Mouse (Mus musculus): Measurements from ENCODE around the gene Mfsd4a. TPM values are rescaled to one million over a fixed set of nuclear protein-coding genes. Genes with fewer than 3 reads are reported as not detected.
A peak's percentile ranks its signal among the peaks of the same experiment; 100 is the strongest.

The Mfsd4a gene
- total and polyA plus RNA-seq, 2 experiments = 0.09 to 0.12 TPM

DNA sequence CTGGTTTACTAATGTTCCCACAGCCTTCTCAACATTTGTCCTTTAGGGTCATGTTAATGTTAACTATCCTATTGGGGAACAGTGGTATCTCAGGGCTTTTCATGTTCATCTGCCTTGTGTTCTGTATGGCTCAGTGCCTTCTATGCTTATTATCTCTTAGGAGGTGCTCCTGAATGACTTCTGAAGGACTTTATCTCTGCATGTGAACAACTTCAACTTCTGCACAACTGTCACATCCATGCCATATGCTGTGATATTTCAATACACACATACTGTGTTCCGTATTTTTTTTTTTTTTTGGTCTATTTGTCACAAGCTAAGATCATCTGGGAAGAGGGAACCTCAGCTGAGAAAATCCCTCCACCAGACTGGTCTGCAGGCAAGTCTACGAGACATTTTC, 10.6 kb upstream of the Mfsd4a start:
- Histone ChIP-seq H3K36me3 (ENCODE audit: control insufficient read depth, insufficient read depth, low read length) (no peaks in the 10 kb centered on the region), H3K27ac (replicated peaks; ENCODE audit: insufficient read depth, low read depth, low read length) (no peak overlapping the region), H3K79me2 (ENCODE audit: control insufficient read depth, insufficient read depth, low read length) (no peaks in the 10 kb centered on the region), H3K9ac (ENCODE audit: low read depth, low read length) (no peak overlapping the region), H3K4me1 (ENCODE audit: control insufficient read depth, insufficient read depth, low read length) (no peaks in the 10 kb centered on the region), H3K27me3 (ENCODE audit: control insufficient read depth, insufficient read depth, low read length) (no peaks in the 10 kb centered on the region), H3K4me3 (ENCODE audit: insufficient read depth, low read depth, low read length) (no peak overlapping the region)
- DNase-seq (ENCODE audit: extremely low read depth, low read depth, low spot score) = no peak
- TF ChIP-seq POLR2A (IDR thresholded peaks at IDR 0.05; ENCODE audit: extremely low read depth, insufficient read depth, low read length) (no peak), CTCF (IDR thresholded peaks at IDR 0.05; ENCODE audit: low read depth, low read length) (no peak)
- 83% methylated on average over 2 of the region's 2 CpGs for WGBS

DNA sequence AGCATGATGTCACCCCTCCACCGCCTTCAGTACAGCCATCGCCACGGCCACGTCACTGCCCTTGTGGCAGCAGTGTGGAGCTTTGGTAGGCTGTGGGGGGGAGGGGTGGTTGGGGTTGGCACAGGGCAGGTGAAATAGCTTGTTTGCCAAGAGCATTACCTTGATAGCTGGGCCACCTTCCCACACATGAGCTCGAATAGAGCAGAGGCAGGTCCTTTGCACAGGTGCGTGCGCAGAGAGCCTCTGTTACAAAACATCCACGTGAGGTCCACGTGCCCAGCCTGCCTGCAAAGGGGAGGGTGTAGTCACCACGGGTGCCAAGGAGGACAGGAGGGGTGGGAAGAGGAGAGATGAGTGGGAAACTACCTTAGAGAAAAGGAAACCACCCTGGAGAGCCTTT, 7.7 kb upstream of the Mfsd4a start:
- no peaks in the 10 kb centered on the region for H3K4me1 ChIP-seq (ENCODE audit: control insufficient read depth, insufficient read depth, low read length)
- H3K4me3 ChIP-seq (ENCODE audit: insufficient read depth, low read depth, low read length) = no peak overlapping the region
- no peak for TF ChIP-seq POLR2A (IDR thresholded peaks at IDR 0.05; ENCODE audit: extremely low read depth, insufficient read depth, low read length)
- TF ChIP-seq CTCF (IDR thresholded peaks at IDR 0.05; ENCODE audit: low read depth, low read length) = no peak
- DNase-seq (ENCODE audit: extremely low read depth, low read depth, low spot score) = peak; percentile 63
- H3K27ac ChIP-seq (replicated peaks; ENCODE audit: insufficient read depth, low read depth, low read length) = no peak overlapping the region
- H3K36me3 ChIP-seq (ENCODE audit: control insufficient read depth, insufficient read depth, low read length) = no peaks in the 10 kb centered on the region
- H3K9ac ChIP-seq (ENCODE audit: low read depth, low read length) = no peak overlapping the region
- H3K79me2 ChIP-seq (ENCODE audit: control insufficient read depth, insufficient read depth, low read length) = no peaks in the 10 kb centered on the region
- H3K27me3 ChIP-seq (ENCODE audit: control insufficient read depth, insufficient read depth, low read length) = no peaks in the 10 kb centered on the region
- 74% methylated on average over 10 of the region's 10 CpGs for WGBS

DNA sequence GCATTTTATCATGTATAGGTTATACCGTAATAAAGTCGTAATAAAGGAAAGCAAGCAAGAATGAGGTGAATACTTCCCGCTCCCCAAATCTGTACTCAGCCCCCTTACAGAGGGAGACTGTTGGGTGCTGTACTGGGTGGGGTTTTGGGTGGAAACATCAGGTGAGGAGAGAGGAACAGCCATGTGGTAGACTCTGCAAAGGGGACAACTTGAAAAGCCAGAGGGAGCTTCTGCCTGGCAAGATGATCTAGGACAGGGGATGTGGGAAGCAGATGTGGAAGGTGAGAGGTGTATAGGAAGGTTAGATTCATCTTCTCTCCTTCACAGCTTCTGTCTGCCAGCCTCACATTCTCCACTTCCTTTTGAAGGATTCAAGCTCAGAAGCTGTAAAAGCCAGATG, 2.8 kb upstream of the Mfsd4a start:
- Histone ChIP-seq H3K27me3 (ENCODE audit: control insufficient read depth, insufficient read depth, low read length) (peaks cover 9% of the 10 kb centered on the region; the same call in 1 of the 2 replicates), H3K27ac (replicated peaks; ENCODE audit: insufficient read depth, low read depth, low read length) (no peak overlapping the region), H3K79me2 (ENCODE audit: control insufficient read depth, insufficient read depth, low read length) (no peaks in the 10 kb centered on the region), H3K4me1 (ENCODE audit: control insufficient read depth, insufficient read depth, low read length) (0 out of 2 replicates have a peak, but pooled peaks cover 2% of the 10 kb centered on the region), H3K9ac (ENCODE audit: low read depth, low read length) (no peak overlapping the region), H3K4me3 (ENCODE audit: insufficient read depth, low read depth, low read length) (no peak overlapping the region), H3K36me3 (ENCODE audit: control insufficient read depth, insufficient read depth, low read length) (no peaks in the 10 kb centered on the region)
- TF ChIP-seq CTCF (IDR thresholded peaks at IDR 0.05; ENCODE audit: low read depth, low read length) (no peak), POLR2A (IDR thresholded peaks at IDR 0.05; ENCODE audit: extremely low read depth, insufficient read depth, low read length) (no peak)
- 89% methylated on average over 3 of the region's 3 CpGs for WGBS
- no peak for DNase-seq (ENCODE audit: extremely low read depth, low read depth, low spot score)

DNA sequence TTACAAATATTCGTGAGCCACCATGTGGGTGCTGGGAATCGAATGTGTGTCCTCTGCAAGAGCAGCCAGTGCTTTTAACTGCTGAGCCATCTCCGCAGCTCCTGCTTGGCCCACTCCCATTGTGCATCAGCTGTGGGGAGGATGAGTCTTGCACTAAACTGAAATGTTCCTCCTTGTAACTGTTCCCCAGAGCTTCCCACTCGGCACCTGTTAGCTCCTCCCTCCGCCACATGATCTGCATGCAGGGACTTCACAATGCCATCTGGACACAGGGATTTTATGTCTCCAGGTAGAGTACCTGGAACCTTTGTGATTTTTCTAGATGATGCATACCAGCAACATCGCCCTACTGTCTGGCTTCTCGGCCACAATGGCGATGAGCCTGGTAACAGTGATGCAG, 1.6 kb upstream of the Mfsd4a start:
- Histone ChIP-seq H3K9ac (ENCODE audit: low read depth, low read length) (no peak overlapping the region), H3K4me3 (ENCODE audit: insufficient read depth, low read depth, low read length) (no peak overlapping the region), H3K36me3 (ENCODE audit: control insufficient read depth, insufficient read depth, low read length) (no peaks in the 10 kb centered on the region), H3K27me3 (ENCODE audit: control insufficient read depth, insufficient read depth, low read length) (peaks cover 9% of the 10 kb centered on the region; the same call in 1 of the 2 replicates), H3K4me1 (ENCODE audit: control insufficient read depth, insufficient read depth, low read length) (0 out of 2 replicates have a peak, but pooled peaks cover 2% of the 10 kb centered on the region), H3K79me2 (ENCODE audit: control insufficient read depth, insufficient read depth, low read length) (no peaks in the 10 kb centered on the region), H3K27ac (replicated peaks; ENCODE audit: insufficient read depth, low read depth, low read length) (no peak overlapping the region)
- no peak for DNase-seq (ENCODE audit: extremely low read depth, low read depth, low spot score)
- TF ChIP-seq CTCF (IDR thresholded peaks at IDR 0.05; ENCODE audit: low read depth, low read length) (no peak), POLR2A (IDR thresholded peaks at IDR 0.05; ENCODE audit: extremely low read depth, insufficient read depth, low read length) (no peak)
- WGBS = 83% methylated on average over 8 of the region's 8 CpGs

DNA sequence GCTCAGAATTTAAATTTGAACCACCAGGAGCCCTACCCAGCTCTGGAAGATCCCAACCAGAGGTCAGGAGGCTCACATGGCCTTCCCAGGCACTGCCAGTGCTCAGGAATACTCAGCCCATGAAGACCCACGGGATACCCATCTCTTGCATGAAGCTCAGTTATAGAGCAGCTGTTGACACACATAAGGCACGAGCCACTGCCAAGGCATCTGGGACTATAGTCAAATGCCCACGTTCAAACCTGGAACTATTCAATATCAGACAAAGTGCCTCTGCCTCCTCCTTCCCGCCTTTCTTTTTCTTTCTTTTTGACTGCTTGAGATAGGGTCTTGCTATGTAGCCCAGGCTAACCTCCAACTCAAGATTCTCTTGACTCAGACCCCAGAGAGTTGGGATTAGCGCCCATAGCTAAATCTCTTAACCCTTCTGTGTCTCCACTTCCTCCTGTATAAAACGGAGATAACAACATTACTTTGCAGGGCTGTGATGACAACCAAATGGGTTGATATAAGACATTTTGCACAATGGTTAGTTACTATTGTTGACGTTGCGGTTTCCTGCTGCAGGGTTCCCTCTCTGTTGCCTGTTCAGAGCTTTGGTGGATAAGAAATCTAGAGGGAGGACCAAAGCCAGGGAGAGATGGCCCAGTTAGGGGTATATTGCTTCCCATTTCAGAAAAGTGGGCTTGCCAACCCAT, 2.2 kb downstream of the Mfsd4a start:
- no peaks in the 10 kb centered on the region for H3K79me2 ChIP-seq (ENCODE audit: control insufficient read depth, insufficient read depth, low read length)
- H3K27ac ChIP-seq (replicated peaks; ENCODE audit: insufficient read depth, low read depth, low read length) = no peak overlapping the region
- H3K36me3 ChIP-seq (ENCODE audit: control insufficient read depth, insufficient read depth, low read length) = no peaks in the 10 kb centered on the region
- H3K9ac ChIP-seq (ENCODE audit: low read depth, low read length) = no peak overlapping the region
- TF ChIP-seq CTCF (IDR thresholded peaks at IDR 0.05; ENCODE audit: low read depth, low read length) (no peak), POLR2A (IDR thresholded peaks at IDR 0.05; ENCODE audit: extremely low read depth, insufficient read depth, low read length) (no peak)
- WGBS = 72% methylated on average over 8 of the region's 8 CpGs
- H3K27me3 ChIP-seq (ENCODE audit: control insufficient read depth, insufficient read depth, low read length) = peaks cover 9% of the 10 kb centered on the region; the same call in 1 of the 2 replicates
- H3K4me3 ChIP-seq (ENCODE audit: insufficient read depth, low read depth, low read length) = no peak overlapping the region
- 0 out of 2 replicates have a peak, but pooled peaks cover 2% of the 10 kb centered on the region for H3K4me1 ChIP-seq (ENCODE audit: control insufficient read depth, insufficient read depth, low read length)
- DNase-seq (ENCODE audit: extremely low read depth, low read depth, low spot score) = no peak

DNA sequence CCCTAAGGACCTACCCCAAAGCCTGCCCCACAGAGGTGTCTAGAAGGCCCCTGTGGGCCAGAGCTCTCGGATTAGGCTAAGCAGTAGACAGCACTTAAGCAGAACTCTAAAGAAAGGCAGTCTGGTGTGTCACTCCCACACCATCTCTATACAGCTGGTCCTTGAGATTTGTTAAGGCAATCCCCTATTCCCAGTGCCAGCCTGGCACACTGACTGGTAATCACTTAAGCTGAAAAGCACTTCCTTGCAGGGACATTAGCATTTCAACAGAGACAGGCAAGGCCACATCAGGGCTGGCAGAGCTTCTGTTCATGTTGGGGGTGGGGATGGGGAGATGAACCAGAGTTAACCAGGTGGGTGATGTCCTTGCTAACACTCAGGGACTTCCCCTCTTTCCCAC, 2.9 kb downstream of the Mfsd4a start:
- 82% methylated on average over 1 of the region's 1 CpGs for WGBS
- H3K79me2 ChIP-seq (ENCODE audit: control insufficient read depth, insufficient read depth, low read length) = no peaks in the 10 kb centered on the region
- 0 out of 2 replicates have a peak, but pooled peaks cover 2% of the 10 kb centered on the region for H3K4me1 ChIP-seq (ENCODE audit: control insufficient read depth, insufficient read depth, low read length)
- no peak overlapping the region for H3K9ac ChIP-seq (ENCODE audit: low read depth, low read length)
- H3K4me3 ChIP-seq (ENCODE audit: insufficient read depth, low read depth, low read length) = no peak overlapping the region
- peaks cover 9% of the 10 kb centered on the region; the same call in 1 of the 2 replicates for H3K27me3 ChIP-seq (ENCODE audit: control insufficient read depth, insufficient read depth, low read length)
- no peak for TF ChIP-seq CTCF (IDR thresholded peaks at IDR 0.05; ENCODE audit: low read depth, low read length)
- TF ChIP-seq POLR2A (IDR thresholded peaks at IDR 0.05; ENCODE audit: extremely low read depth, insufficient read depth, low read length) = no peak
- H3K36me3 ChIP-seq (ENCODE audit: control insufficient read depth, insufficient read depth, low read length) = no peaks in the 10 kb centered on the region
- no peak for DNase-seq (ENCODE audit: extremely low read depth, low read depth, low spot score)
- no peak overlapping the region for H3K27ac ChIP-seq (replicated peaks; ENCODE audit: insufficient read depth, low read depth, low read length)
